Mouse (Mus musculus) macrophage (primary cell): ENCODE results near the gene Fyn. TPM values are rescaled to one million over a fixed set of nuclear protein-coding genes. Genes with fewer than 3 reads are reported as not detected.

Experiments used
- H3K27ac ChIP-seq: fragments of 350-480 bp; formaldehyde crosslinking; 2 replicates; pipeline ENCODE4 v1.9.0; 2021
- H3K36me3 ChIP-seq: fragments of 350-480 bp; formaldehyde crosslinking; 2 replicates; pipeline ENCODE4 v1.9.0; 2021; ENCODE audit errors: inconsistent target
- H3K4me3 ChIP-seq: fragments of 350-480 bp; formaldehyde crosslinking; 2 replicates; pipeline ENCODE4 v1.9.0; 2021; ENCODE audit errors: inconsistent target
- H3K79me2 ChIP-seq: fragments of 350-480 bp; formaldehyde crosslinking; 2 replicates; pipeline ENCODE4 v1.9.0; 2021; ENCODE audit errors: inconsistent target
- WGBS: methylation state at CpG from one replicate; pipeline ENCODE4 v1.1.7; 2026; ENCODE audit warnings: inconsistent platforms; ENCODE audit not compliant: missing documents; 5-methylcytosine and 5-hydroxymethylcytosine counted together
- polyA plus RNA-seq: library from polyadenylated mRNA; stranded (reverse); fragments of 250-400 nt; gene quantifications from 3 replicates; pipeline ENCODE4 v1.2.4, GENCODE M21; 2018; ENCODE audit warnings: inconsistent platforms

Gene Fyn
- polyA plus RNA-seq, 1 experiment from 2014 or later, result 18.6 TPM

DNA sequence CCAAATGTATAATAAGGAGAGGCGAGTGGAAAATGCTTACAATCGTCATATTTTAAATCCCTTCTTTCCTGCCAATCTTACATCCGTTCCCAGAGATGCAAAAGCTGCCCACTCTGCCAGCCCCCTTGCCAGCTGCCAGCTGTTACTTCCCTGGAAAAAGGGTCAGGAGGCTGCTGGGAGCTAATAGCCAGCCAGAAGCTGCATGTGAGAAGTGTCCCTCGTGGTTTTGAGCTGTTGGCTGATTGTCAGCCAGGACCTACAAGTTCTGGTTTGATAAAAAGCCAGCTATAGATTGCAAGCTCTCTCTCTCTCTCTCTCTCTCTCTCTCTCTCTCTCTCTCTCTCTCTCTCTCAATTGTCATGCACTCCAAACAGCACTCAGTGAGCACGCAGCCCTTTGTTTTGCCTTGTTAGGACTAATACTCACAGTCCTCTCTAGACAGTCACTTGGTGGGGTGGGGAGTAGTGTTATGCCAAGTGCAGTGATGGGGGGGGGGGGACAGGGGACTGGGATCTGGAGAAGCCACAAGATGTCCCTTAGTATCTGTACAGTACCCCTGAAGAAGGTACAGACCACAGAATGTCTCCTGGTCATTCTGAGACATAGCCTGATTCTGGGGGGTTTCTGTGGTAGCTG, 218.8 kb downstream of the Fyn start:
- Histone ChIP-seq H3K79me2 (no peaks in the 10 kb centered on the region), H3K4me3 (no peak overlapping the region), H3K27ac (no peak overlapping the region), H3K36me3 (no peaks in the 10 kb centered on the region)
- WGBS, result 74% methylated on average over 4 of the region's 5 CpGs

DNA sequence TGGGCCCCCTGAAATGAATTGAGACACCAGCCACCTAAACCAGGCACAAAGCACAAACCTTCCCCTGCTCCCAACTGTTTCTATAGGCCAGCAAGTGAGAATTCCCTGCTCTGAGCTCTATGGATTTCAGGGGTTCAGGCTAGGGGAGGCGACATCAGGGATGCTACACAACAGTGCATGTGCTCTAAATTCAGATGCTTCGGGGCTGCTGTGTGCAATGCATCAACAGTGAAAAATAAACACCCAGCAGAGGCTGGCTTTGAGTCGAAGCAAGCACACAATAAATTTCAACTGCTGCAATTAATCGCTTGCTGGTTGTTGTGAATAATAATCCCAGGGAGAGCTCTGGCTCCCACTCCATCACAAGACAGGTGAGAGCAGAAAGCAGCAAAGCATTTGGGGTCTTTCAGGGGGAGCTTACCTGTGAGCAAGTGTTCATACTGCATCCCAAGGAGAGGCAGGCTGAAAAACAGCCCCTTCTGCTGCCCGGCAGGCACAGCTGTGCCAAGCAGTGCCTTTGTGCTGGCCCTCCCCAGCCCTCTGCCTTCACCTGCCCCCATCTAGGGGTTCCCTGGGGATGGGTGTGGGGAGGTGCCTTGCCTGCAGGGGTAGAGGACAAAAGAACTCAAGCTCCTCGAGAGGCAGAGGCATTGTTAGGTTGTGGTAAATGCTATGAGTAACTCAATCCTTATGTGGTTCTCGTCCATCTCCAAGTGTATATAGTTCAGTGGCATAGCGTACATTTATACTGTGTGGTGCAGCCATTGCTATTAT, 219.5 kb downstream of the Fyn start:
- no peaks in the 10 kb centered on the region for H3K36me3 ChIP-seq
- WGBS, result 92% methylated on average over 8 of the region's 8 CpGs

DNA sequence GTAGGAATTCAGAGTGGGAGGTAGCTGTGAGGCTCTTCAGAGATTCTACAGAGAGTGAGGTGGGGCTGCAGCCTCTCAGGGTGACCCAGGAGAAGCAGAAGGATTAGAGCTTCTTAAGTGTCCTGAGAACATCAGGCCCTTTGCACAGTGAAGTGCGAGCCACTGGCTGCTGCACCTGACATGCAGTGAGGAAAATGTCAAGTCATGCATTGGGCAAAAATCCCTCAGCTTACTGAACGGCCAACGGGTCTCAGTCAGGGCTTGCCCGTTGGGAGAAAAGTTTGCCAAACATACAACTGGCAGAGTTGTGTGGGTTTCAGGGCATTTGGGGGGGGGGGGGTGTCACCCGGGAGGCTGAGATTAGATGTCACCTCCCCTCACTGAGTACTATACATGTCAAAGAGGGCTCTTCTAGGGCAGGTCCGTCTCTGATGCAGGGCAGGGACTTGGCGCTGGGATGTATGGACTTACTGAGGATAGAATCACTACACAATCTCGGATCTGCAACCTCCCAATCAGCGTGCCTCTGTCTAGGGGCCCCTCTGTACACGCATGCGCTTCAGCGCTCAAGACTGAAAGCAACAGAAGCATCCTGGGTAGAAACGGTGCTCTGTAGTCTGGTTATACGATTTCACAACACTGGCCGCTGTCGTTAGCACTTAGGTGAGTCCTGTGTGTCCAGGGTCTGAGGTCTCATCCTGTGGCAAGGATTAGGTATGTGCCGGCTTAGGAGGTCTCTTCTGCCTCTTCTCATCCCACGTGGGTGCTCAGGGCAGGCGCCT, 221.3 kb downstream of the Fyn start:
- H3K4me3 ChIP-seq, result no peak overlapping the region
- no peak overlapping the region for H3K27ac ChIP-seq
- 45% methylated on average over 19 of the region's 19 CpGs for WGBS
- H3K36me3 ChIP-seq, result no peaks in the 10 kb centered on the region
- no peaks in the 10 kb centered on the region for H3K79me2 ChIP-seq

More for the DNA sequence above, 219.5 kb downstream of the Fyn start:
- Histone ChIP-seq H3K27ac (no peak overlapping the region), H3K79me2 (no peaks in the 10 kb centered on the region), H3K4me3 (no peak overlapping the region)

DNA sequence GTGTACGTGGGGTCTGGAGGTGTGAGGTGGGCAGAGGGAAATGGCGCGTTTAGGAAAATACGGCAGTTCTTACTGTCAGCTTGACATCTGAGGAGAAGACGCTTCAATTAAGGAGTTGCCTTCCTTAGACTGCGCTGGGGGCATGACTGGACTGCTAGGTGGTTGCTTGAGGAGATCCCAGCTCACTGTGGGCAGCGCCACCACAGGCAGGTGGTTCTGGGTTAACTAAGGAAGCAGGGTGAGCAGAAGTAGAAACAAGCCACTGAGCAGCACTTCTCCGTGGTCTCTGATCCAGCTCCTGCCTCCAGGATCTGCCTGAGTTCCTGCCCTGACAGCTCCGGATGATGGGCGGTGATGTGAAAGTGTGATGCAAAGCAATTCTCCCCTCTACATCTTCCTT, 222.0 kb downstream of the Fyn start:
- WGBS, result 66% methylated on average over 10 of the region's 10 CpGs
- Histone ChIP-seq H3K36me3 (no peaks in the 10 kb centered on the region), H3K27ac (no peak overlapping the region), H3K79me2 (no peaks in the 10 kb centered on the region), H3K4me3 (no peak overlapping the region)

DNA sequence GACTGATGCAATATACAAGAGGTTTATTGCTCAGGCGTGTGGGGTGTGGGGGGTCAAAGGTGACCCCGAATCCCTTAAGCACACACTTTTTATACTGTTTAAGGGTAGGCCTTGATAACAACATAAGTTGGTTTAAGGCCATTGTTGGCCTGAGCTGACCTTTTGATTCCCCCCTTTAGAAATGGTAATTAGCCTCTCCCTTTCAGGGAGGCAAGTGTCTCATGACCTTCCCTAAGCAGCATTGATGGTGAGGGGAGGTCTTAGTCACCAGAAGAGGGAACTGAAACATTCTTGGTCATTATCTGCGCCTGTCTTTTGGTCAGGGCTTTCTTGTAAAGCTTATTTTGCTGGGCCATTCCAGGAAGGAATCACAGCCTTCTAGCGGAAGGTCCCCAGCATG, 223.8 kb downstream of the Fyn start:
- Histone ChIP-seq H3K79me2 (no peaks in the 10 kb centered on the region), H3K36me3 (no peaks in the 10 kb centered on the region), H3K4me3 (no peak overlapping the region), H3K27ac (no peak overlapping the region)
- WGBS, result 86% methylated on average over 4 of the region's 4 CpGs

DNA sequence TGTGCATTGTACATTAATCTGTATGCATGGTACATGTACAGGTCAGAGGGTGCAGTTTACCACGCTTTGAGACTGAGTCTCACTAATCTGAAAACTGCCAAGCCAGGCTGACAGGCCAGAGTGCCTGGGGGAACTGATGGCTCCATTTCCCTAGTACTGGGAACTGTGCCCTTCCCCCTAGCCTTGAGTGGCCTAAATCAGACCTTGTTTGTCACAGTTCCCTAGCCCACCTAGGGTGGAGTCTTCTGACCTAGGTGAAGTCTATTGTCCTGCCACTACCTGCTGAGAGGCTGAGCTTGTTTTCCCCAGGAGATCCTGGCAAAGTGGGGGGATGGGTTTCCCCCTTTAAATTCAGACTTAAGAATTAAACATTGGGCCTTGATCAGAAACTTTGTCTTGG, 226.1 kb downstream of the Fyn start:
- no peak overlapping the region for H3K27ac ChIP-seq
- 67% methylated on average over 1 of the region's 1 CpGs for WGBS
- H3K79me2 ChIP-seq, result no peaks in the 10 kb centered on the region
- no peak overlapping the region for H3K4me3 ChIP-seq
- H3K36me3 ChIP-seq, result no peaks in the 10 kb centered on the region

DNA sequence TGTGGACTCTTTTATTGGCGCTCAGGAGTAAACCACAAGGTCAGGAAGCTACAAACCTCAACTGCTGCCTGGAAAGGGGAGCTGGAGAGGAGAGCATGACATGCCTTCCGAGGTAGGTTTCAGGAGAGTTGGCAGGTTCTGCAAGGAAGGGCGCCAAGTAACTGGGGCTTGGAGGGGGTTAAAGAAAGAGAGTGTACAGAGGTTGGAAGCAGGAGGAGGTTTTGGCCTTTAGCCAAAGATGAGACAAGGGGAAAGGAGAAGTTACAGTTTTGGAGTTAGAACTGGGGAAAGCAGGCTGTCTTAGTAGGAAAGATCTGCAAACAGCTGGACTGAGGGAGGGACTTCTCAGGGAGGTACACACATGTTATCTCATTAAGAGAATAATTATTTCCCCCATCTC, 227.2 kb downstream of the Fyn start:
- H3K27ac ChIP-seq, result no peak overlapping the region
- H3K79me2 ChIP-seq, result no peaks in the 10 kb centered on the region
- no peaks in the 10 kb centered on the region for H3K36me3 ChIP-seq
- WGBS, result 2% methylated on average over 3 of the region's 3 CpGs
- H3K4me3 ChIP-seq, result no peak overlapping the region

DNA sequence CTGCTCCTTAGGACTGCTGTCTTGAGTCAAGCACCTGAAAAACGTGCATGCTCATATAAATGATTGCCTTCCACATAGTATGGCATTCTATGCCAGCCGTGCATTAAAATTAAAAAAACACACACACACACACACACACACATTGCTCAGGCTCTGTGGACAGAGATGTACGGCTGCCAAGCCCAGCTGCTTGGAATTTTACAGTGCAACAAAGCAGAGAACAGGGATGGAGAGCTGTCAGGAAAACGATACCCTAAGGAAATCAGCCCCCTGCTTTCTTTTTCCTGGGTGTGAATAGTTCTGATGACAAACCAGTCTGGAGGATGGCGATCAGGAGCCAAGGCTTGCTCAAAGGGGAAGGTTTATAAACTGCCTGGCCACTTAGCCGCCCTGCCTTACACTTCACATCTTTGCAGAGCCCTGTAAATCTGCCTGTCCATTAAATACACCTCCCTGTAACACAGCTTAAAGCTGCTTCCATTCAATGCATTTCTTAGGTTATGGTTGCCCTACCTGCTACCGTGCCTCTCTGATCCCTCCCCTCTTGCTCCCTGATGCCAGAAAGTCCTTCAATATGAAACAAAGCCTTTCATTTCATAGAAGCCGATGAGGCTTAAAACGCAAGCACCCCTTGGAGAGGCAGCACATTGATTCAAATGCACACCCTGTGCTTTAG, 228.6 kb downstream of the Fyn start:
- H3K79me2 ChIP-seq, result no peaks in the 10 kb centered on the region
- H3K4me3 ChIP-seq, result no peak overlapping the region

DNA sequence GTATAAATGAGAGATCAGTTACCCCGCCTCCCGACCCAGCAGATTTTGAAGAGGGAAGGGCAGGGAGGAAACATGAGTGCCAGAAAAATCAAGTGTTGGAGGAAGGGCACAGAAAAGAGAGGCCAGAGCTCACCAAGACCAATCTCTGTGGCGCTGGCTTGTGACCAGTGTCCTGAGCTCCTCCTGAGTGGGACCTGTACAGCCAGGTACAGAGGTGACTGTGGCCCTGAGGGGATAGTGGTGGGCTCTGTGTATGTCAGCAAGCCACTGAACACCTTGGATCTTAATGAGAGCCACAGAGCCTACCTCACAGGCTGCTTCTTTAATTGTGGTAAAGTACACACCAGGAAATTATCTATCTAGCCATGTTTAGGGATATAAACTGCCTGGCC, 229.1 kb downstream of the Fyn start:
- H3K36me3 ChIP-seq, result no peaks in the 10 kb centered on the region
- H3K4me3 ChIP-seq, result no peak overlapping the region
- no peak overlapping the region for H3K27ac ChIP-seq
- 48% methylated on average over 3 of the region's 3 CpGs for WGBS
- no peaks in the 10 kb centered on the region for H3K79me2 ChIP-seq

More for the DNA sequence above, 228.6 kb downstream of the Fyn start:
- no peaks in the 10 kb centered on the region for H3K36me3 ChIP-seq
- 85% methylated on average over 9 of the region's 9 CpGs for WGBS
- H3K27ac ChIP-seq, result no peak overlapping the region

DNA sequence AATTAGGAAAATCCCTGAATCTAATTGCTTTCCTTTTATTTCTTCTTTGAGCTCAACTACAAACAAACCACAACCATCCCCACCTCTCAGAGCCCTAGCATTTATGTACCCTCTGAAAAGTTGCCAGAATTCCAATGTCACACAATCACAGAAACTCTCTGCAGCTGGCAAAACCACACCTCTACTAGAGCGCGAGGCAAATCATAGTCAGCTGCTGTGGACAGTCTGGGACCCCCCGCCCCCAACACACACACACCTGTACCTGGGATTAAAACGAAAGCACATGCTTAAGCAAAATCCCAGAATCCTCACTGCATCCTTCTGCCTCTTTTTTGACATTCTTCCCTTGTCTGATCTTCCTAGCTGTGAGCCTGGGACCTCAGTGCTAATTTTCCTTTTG, 230.9 kb downstream of the Fyn start:
- Histone ChIP-seq H3K4me3 (no peak overlapping the region), H3K79me2 (no peaks in the 10 kb centered on the region), H3K36me3 (no peaks in the 10 kb centered on the region), H3K27ac (no peak overlapping the region)
- WGBS, result 94% methylated on average over 4 of the region's 4 CpGs

DNA sequence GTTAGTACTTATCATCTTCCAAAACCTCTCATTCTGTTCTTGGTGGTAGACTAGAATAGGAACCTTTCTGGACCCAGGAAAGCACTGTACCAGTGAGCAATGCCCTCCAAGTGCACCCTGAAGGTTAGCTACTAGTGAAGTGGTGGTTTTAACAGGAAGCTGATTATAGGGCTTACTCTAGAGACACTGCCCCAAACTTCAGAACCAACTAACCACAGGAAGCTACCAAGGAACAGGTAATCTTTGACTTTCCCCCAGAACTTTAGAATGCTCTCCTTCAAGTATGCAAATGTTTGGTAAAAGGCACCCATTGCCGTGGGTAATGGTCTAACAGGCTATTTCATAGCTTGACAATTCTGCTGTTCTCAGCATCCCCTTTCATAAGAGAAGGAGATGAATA, 231.5 kb downstream of the Fyn start:
- WGBS, result 0% methylated on average over 1 of the region's 1 CpGs
- no peak overlapping the region for H3K27ac ChIP-seq
- no peaks in the 10 kb centered on the region for H3K36me3 ChIP-seq
- no peaks in the 10 kb centered on the region for H3K79me2 ChIP-seq
- no peak overlapping the region for H3K4me3 ChIP-seq

DNA sequence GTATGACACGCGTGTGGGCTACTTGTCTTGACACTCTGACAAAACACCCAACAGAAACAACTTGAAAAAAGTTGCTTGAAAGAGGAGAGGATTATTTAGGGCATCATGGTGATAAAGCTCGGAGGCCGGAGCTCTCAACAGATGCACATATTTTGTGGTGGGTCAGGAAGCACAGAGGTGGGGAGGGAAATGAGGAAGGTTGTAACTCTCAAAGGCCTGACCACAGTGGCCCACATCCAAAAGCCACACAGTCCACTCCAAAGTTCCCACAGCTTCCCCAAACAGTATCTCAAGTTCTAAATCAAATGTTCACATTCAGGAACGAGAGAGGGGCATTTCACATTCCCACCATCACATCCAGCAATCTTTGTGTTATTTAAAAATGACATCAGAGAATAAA, 232.4 kb downstream of the Fyn start:
- Histone ChIP-seq H3K79me2 (no peaks in the 10 kb centered on the region), H3K4me3 (no peak overlapping the region), H3K27ac (no peak overlapping the region), H3K36me3 (no peaks in the 10 kb centered on the region)
- WGBS, result 0% methylated on average over 5 of the region's 5 CpGs

DNA sequence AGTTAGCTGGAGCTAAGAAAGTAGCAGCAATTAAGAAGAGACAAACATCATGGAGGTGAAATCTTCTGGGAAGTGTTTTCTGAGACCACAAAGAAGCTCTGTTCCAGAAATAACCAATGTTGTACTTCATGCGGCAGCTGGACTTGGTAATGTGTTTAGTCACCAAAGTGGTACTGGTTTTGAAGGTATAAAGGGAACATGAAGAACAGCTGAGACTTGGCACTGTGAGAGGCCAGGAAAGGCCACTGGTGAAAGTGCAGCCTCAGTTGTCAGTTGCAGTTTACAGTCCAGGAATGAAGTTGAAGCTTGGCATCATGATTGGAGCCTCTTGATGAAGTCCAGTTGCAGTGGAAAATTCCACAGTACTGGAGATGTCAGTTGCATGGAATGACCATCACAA, 237.8 kb downstream of the Fyn start:
- 83% methylated on average over 1 of the region's 1 CpGs for WGBS
- H3K79me2 ChIP-seq, result no peaks in the 10 kb centered on the region
- no peak overlapping the region for H3K4me3 ChIP-seq
- no peaks in the 10 kb centered on the region for H3K36me3 ChIP-seq
- no peak overlapping the region for H3K27ac ChIP-seq

DNA sequence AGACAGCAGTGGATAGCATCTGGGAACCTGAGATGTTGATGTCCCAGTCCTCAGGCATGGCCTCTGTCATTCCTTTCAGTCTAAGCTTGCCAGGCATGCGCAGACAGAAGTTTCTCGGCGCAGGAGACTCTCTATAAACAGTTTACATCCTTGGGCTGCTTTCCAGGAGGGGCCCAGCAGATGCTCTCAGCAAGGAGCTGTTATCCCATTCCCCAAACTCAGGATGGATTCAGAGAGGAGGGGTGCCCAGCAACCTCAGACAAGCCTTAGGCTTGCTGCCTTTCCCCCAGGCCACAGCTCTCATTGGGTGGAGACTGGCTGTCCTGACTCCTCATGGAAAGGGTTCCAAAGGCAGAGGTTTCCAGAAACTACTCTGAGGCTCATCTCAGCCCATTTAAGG, 242.6 kb downstream of the Fyn start:
- Histone ChIP-seq H3K27ac (no peak overlapping the region), H3K36me3 (no peaks in the 10 kb centered on the region), H3K79me2 (no peaks in the 10 kb centered on the region), H3K4me3 (no peak overlapping the region)
- WGBS, result 96% methylated on average over 3 of the region's 3 CpGs

DNA sequence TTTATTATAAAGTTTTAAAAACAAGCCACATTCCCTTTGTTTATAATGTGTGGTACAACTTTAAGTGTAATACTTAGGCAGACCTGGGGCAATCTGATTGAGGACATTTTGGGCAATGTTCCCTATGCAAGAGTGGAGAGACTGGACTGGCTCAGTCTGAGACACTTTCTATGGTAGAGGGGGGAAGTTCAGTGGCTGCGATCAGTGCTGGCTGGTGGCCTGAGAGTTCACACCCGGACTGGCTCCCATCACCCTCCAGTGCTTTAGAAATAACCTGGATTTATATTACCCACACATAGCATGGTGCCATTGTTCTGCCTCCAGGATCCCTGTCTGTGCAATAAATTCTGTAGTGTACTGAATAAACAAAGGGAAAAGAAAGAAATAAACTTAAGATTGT, 243.5 kb downstream of the Fyn start:
- Histone ChIP-seq H3K79me2 (no peaks in the 10 kb centered on the region), H3K27ac (no peak overlapping the region), H3K36me3 (no peaks in the 10 kb centered on the region), H3K4me3 (no peak overlapping the region)
- WGBS, result 56% methylated on average over 2 of the region's 2 CpGs
